Mouse (Mus musculus) c-Kit-positive CD71-positive TER-119-negative erythroid progenitor cells, embryonic 14.5 days (primary cell): ENCODE measurements around the gene Ice2.

Source experiments
- DNase-seq: peaks from one replicate; pipeline ENCODE4 v3.0.0-alpha.2; 2013; ENCODE audit warnings: low read depth

Gene Ice2

GRCm38 (mm10) chr9:69459876-69460275 is 62.2 kb downstream of the Ice2 start:
- DNase-seq = no peak

GRCm38 (mm10) chr9:69463046-69463445 is 65.3 kb downstream of the Ice2 start:
- DNase-seq = no peak

GRCm38 (mm10) chr9:69464109-69464756 is 66.5 kb downstream of the Ice2 start:
- DNase-seq = no peak

GRCm38 (mm10) chr9:69466098-69466497 is 68.4 kb downstream of the Ice2 start:
- DNase-seq = no peak

GRCm38 (mm10) chr9:69467310-69467939 is 69.7 kb downstream of the Ice2 start:
- no peak for DNase-seq

- DNase-seq = no peak
These were observed 71.3 kb downstream of the Ice2 start for GRCm38 (mm10) chr9:69468991-69469390.

- DNase-seq = no peak
These were observed 72.7 kb downstream of the Ice2 start for GRCm38 (mm10) chr9:69470362-69470761.

- DNase-seq = no peak
These were observed 73.2 kb downstream of the Ice2 start for GRCm38 (mm10) chr9:69470921-69471320.

- no peak for DNase-seq
These were observed 75.0 kb downstream of the Ice2 start for GRCm38 (mm10) chr9:69472724-69473123.

GRCm38 (mm10) chr9:69475873-69476272 is 78.2 kb downstream of the Ice2 start:
- no peak for DNase-seq

GRCm38 (mm10) chr9:69477195-69477823 is 79.6 kb downstream of the Ice2 start:
- DNase-seq = no peak

- no peak for DNase-seq
These were observed 80.1 kb downstream of the Ice2 start for GRCm38 (mm10) chr9:69477824-69478222.

GRCm38 (mm10) chr9:69480344-69480743 is 82.6 kb downstream of the Ice2 start:
- DNase-seq = peak; percentile 59
